Mouse (Mus musculus) heart, postnatal 25 days (tissue): ENCODE data around the gene Zfp672. TPM values are rescaled to one million over a fixed set of nuclear protein-coding genes. Genes with fewer than 3 reads are reported as not detected.
"Not testable (repeated sequence)": the region's sequence is repeated elsewhere in the genome, so short reads cannot be mapped to it uniquely, and the experiment has no call there.

Experiments
- DNase-seq: peaks from one replicate; pipeline ENCODE4 v3.0.0; 2022; ENCODE audit warnings: low spot score
- intact Hi-C: fragments of 180-260 bp; cut with DNase I; formaldehyde crosslinking; loops from one replicate; pipeline ENCODE4 v1.15.1; 2025
- total RNA-seq, 2 experiments: library from RNA; stranded (reverse); gene quantifications; 2 replicates each; pipeline ENCODE4 v1.2.3; 2021

Gene Zfp672
- total RNA-seq, 2 experiments from 2014 or later, result 42.9 to 43.5 TPM

GRCm38 (mm10) chr11:58329906-58330275 is 248 bp downstream of the Zfp672 start:
- intact Hi-C loops, result no loop called here
- DNase-seq, result no peak

- intact Hi-C loops, result no loop called here
- DNase-seq, result no peak
These were observed 3.4 kb downstream of the Zfp672 start for GRCm38 (mm10) chr11:58326781-58327180.

- no peak for DNase-seq
- intact Hi-C loops, result no loop called here
These were observed 5.4 kb downstream of the Zfp672 start for GRCm38 (mm10) chr11:58324614-58325229.

GRCm38 (mm10) chr11:58323570-58324340 is 6.4 kb downstream of the Zfp672 start:
- DNase-seq, result no peak
- intact Hi-C loops, result loop anchor here (2.0 kb wide), 1 partner anchor 17 kb away; the partner anchor contains the start of gene Zfp692

- peak; percentile 95 for DNase-seq
- intact Hi-C loops, result loop anchor here (2.0 kb wide), 1 partner anchor 16 kb away; the partner anchor contains the start of gene Zfp692
These were observed 7.1 kb downstream of the Zfp672 start for GRCm38 (mm10) chr11:58322824-58323569.

- no peak for DNase-seq
- intact Hi-C loops, result no loop called here
These were observed 13.3 kb downstream of the Zfp672 start for GRCm38 (mm10) chr11:58316768-58317390.

GRCm38 (mm10) chr11:58316344-58316743 is 13.8 kb downstream of the Zfp672 start:
- intact Hi-C loops, result no loop called here

GRCm38 (mm10) chr11:58315536-58316168 is 14.5 kb downstream of the Zfp672 start:
- no peak for DNase-seq
- intact Hi-C loops, result no loop called here

More at GRCm38 (mm10) chr11:58316344-58316743, 13.8 kb downstream of the Zfp672 start:
- DNase-seq, result no peak

GRCm38 (mm10) chr11:58314069-58314468 is 16.1 kb downstream of the Zfp672 start:
- DNase-seq, result no peak
- intact Hi-C loops, result no loop called here

GRCm38 (mm10) chr11:58308661-58309060 is 21.5 kb downstream of the Zfp672 start:
- intact Hi-C loops, result loop anchor here (10.0 kb wide), 1 partner anchor 204 kb away; the partner anchor contains the start of gene Cnot8
- DNase-seq, result no peak

GRCm38 (mm10) chr11:58307411-58308080 is 22.6 kb downstream of the Zfp672 start:
- intact Hi-C loops, result loop anchor here (2.0 to 10.0 kb wide), 2 partner anchors 15 to 203 kb away; partner anchors contain the start of gene Cnot8

GRCm38 (mm10) chr11:58306860-58307308 is 23.3 kb downstream of the Zfp672 start, which contains the start of gene Zfp692:
TSS of gene Zfp692 (plus strand) at chr11:58307069.
- peak; percentile 88 for DNase-seq
- intact Hi-C loops, result loop anchor here (2.0 to 10.0 kb wide), 2 partner anchors 16 to 202 kb away; partner anchors contain the start of gene Cnot8

More at GRCm38 (mm10) chr11:58307411-58308080, 22.6 kb downstream of the Zfp672 start:
- DNase-seq, result peak; percentile 19

- DNase-seq, result not testable (repeated sequence)
These were observed 24.8 kb downstream of the Zfp672 start for GRCm38 (mm10) chr11:58305299-58305698.

GRCm38 (mm10) chr11:58303594-58303993 is 26.5 kb downstream of the Zfp672 start:
- no peak for DNase-seq
- intact Hi-C loops, result loop anchor here (5.0 to 10.0 kb wide), 3 partner anchors 126 to 199 kb away; partner anchors contain the start of genes Cnot8 and Olfr331

More at GRCm38 (mm10) chr11:58305299-58305698, 24.8 kb downstream of the Zfp672 start:
- intact Hi-C loops, result loop anchor here (10.0 kb wide), 1 partner anchor 200 kb away; the partner anchor contains the start of gene Cnot8

- no peak for DNase-seq
- intact Hi-C loops, result loop anchor here (5.0 to 10.0 kb wide), 3 partner anchors 126 to 199 kb away; partner anchors contain the start of genes Cnot8 and Olfr331
These were observed 27.2 kb downstream of the Zfp672 start for GRCm38 (mm10) chr11:58302774-58303445.

GRCm38 (mm10) chr11:58301837-58302754 is 28.0 kb downstream of the Zfp672 start:
- DNase-seq, result peak; percentile 92
- intact Hi-C loops, result loop anchor here (5.0 to 10.0 kb wide), 3 partner anchors 125 to 200 kb away; partner anchors contain the start of genes Cnot8 and Olfr331
